Mouse (Mus musculus): ENCODE data around the gene Eef1akmt4. TPM values are rescaled to one million over a fixed set of nuclear protein-coding genes. Genes with fewer than 3 reads are reported as not detected.
A peak's percentile ranks its signal among the peaks of the same experiment; 100 is the strongest.
"Not testable (repeated sequence)": the region's sequence is repeated elsewhere in the genome, so short reads cannot be mapped to it uniquely, and the experiment has no call there.

Eef1akmt4 gene
- polyA plus RNA-seq, 1 experiment from 2014 or later = 34.6 TPM

DNA sequence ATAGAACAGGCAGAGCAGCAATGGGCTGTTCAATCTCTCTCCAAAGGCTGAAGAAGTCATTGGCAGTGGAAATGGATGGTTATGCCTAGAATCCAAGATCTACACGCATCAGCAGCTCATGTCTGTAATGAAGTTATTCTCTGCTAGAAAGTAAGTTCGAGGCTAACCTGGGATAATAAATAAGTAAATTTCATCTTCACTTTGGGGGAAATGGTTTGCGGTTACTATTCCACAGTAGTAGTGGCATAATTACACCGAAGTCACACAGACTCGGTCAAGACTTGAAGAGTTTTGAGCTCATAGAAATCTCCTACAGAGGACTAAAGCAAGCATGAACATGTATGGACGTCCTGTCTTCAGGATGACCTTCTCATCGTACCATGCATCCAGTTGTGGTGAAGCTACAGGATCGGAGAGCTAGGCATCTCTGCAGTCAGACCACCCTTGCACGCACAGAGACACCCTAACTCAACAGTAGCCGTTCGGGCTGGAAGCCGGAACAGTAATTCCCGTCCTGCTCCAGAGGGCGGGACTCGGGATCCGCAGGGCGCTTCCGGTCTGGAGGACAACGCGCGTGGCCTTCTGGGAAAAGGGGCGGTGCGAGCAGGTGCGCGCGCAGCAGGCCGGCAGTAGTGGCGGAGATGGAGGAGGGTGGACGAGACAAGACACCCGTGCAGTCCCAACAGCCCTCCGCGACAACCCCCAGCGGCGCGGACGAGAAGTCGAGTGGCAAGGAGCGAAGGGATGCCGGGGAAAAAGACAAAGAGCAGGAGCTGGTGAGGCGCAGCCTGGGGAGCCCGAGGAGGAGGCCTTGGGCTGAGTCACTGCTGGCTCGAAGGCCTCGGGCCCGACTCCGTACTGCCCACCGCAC lies 39.9 kb downstream of the Eef1akmt4 start, which contains the start of gene Psmd2:
Gene Psmd2 (plus strand): TSS at position 577 of the 871 bp plus-strand sequence.
- DNase-seq = peak; percentile 98
- peak within 1 kb of the TSS; percentile 75 for H3K27ac ChIP-seq (ENCODE audit: low read depth)
- H3K36me3 ChIP-seq (ENCODE audit: insufficient read depth) = peaks cover 26% of the 10 kb centered on the region
- H3K4me2 ChIP-seq = peak within 1 kb of the TSS; percentile 80
- peak within 1 kb of the TSS; percentile 75 for H3K4me3 ChIP-seq (ENCODE audit: low read depth, low read length)
- no peaks in the 10 kb centered on the region for H3K9me3 ChIP-seq (ENCODE audit: low read depth, low read length)
- WGBS = 2% methylated on average over 46 of the region's 46 CpGs
- TF ChIP-seq CTCF (IDR thresholded peaks at IDR 0.05; ENCODE audit: low read depth) = peak; percentile 32
- ATAC-seq (ENCODE audit: insufficient read depth) = peak; percentile 97
- H3K27me3 ChIP-seq (ENCODE audit: insufficient read depth, low read length) = no peaks in the 10 kb centered on the region
- H3K4me1 ChIP-seq (ENCODE audit: insufficient read depth) = no peaks in the 10 kb centered on the region
- H3K9ac ChIP-seq = peak within 1 kb of the TSS; percentile 73

DNA sequence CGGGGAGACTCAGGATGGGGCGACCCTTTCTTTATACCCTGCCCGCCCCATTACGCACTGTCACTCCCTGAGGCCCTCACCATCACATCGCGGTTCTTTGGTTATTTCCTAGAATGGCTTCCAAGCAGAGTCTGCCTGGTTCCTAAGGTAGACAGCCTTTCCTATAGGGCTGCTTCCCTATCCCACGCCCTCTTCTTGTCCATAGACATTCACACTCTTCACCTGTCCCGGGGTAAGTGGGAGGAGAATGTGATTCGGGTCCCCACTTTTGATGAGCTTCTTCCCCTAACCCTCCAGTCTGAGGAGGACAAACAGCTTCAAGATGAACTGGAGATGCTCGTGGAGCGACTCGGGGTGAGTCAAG lies 40.5 kb downstream of the Eef1akmt4 start:
- H3K36me3 ChIP-seq (ENCODE audit: insufficient read depth) = peaks cover 32% of the 10 kb centered on the region
- H3K27ac ChIP-seq (ENCODE audit: low read depth) = no peak overlapping the region
- DNase-seq (no peak), ATAC-seq (ENCODE audit: insufficient read depth) (no peak; the same call in 1 of the 2 replicates)
- no peak for TF ChIP-seq CTCF (IDR thresholded peaks at IDR 0.05; ENCODE audit: low read depth)
- 7% methylated on average over 12 of the region's 12 CpGs for WGBS
- peak overlapping the region; percentile 80 for H3K4me2 ChIP-seq
- H3K4me3 ChIP-seq (ENCODE audit: low read depth, low read length) = peak overlapping the region; percentile 75
- H3K4me1 ChIP-seq (ENCODE audit: insufficient read depth) = no peaks in the 10 kb centered on the region
- no peaks in the 10 kb centered on the region for H3K9me3 ChIP-seq (ENCODE audit: low read depth, low read length)
- H3K27me3 ChIP-seq (ENCODE audit: insufficient read depth, low read length) = no peaks in the 10 kb centered on the region
- H3K9ac ChIP-seq = peak overlapping the region; percentile 73

DNA sequence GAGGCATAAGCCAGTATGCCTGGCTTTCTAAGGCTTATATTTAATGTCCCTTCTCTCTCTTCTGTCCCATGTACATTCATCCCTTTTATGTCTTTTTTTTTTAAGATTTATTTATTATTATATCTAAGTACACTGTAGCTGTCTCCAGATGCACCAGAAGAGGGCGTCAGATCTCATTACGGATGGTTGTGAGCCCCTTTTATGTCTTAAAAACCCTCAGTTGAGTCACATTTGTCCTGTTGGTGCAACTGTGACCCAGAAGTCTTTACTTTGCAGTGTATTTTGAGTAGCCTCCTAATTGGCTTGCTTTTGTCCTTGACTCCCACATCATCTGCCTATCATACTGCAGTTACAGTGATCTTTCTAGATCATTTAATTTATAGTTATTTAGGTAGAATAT lies 41.9 kb downstream of the Eef1akmt4 start:
- ATAC-seq (ENCODE audit: insufficient read depth) (no peak), DNase-seq (no peak)
- 38% methylated on average over 2 of the region's 2 CpGs for WGBS
- no peak overlapping the region for H3K27ac ChIP-seq (ENCODE audit: low read depth)
- no peaks in the 10 kb centered on the region for H3K9me3 ChIP-seq (ENCODE audit: low read depth, low read length)
- no peaks in the 10 kb centered on the region for H3K27me3 ChIP-seq (ENCODE audit: insufficient read depth, low read length)
- no peak overlapping the region for H3K9ac ChIP-seq
- no peak overlapping the region; the same call in 1 of the 2 replicates for H3K4me2 ChIP-seq
- H3K4me3 ChIP-seq (ENCODE audit: low read depth, low read length) = no peak overlapping the region
- H3K4me1 ChIP-seq (ENCODE audit: insufficient read depth) = no peaks in the 10 kb centered on the region
- TF ChIP-seq CTCF (IDR thresholded peaks at IDR 0.05; ENCODE audit: low read depth) = no peak
- H3K36me3 ChIP-seq (ENCODE audit: insufficient read depth) = peaks cover 46% of the 10 kb centered on the region

DNA sequence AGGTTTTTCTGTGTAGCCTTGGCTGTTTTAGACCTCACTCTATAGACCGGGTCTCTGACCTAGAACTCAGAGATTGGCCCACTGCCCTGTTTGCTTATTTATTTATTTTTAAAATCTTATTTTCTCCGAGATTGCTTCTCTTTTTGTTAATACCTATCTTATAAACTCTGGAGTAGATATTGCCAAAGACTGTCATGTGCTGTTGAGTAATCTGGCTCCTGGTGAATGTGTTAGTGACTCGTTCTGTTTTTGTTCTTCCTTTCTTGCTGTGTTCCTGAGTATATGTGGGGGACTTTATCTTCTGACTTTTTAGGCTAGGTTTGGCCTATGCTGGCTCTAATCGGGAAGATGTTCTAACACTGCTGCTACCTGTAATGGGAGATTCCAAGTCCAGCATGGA lies 46.3 kb downstream of the Eef1akmt4 start:
- no peak for DNase-seq
- TF ChIP-seq CTCF (IDR thresholded peaks at IDR 0.05; ENCODE audit: low read depth) = no peak
- 87% methylated on average over 4 of the region's 4 CpGs for WGBS
- Histone ChIP-seq H3K4me2 (no peak overlapping the region), H3K27ac (ENCODE audit: low read depth) (no peak overlapping the region), H3K27me3 (ENCODE audit: insufficient read depth, low read length) (no peaks in the 10 kb centered on the region), H3K4me3 (ENCODE audit: low read depth, low read length) (no peak overlapping the region), H3K9me3 (ENCODE audit: low read depth, low read length) (no peaks in the 10 kb centered on the region), H3K36me3 (ENCODE audit: insufficient read depth) (peaks cover 89% of the 10 kb centered on the region), H3K9ac (no peak overlapping the region), H3K4me1 (ENCODE audit: insufficient read depth) (no peaks in the 10 kb centered on the region)
- no peak for ATAC-seq (ENCODE audit: insufficient read depth)

DNA sequence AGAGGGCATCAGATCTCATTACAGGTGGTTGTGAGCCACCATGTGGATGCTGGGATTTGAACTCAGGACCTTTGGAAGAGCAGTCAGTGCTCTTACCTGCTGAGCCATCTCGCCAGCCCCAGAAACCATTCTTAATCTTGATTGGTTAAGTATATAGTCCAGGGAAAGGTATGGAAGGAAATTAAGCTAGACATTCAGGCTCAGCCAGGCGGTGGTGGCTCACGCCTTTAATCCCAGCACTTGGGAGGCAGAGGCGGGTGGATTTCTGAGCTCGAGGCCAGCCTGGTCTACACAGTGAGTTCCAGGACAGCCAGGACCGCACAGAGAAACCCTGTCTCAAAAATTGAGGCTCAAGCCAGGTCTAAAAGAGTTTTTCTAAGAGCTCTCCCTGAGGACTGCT lies 56.6 kb downstream of the Eef1akmt4 start, which contains the start of gene Eif4g1:
Gene Eif4g1 (plus strand): TSS at position 301 of the 400 bp plus-strand sequence.
- not testable (repeated sequence) for H3K9ac ChIP-seq; H3K4me3 ChIP-seq (ENCODE audit: low read depth, low read length); H3K4me1 ChIP-seq (ENCODE audit: insufficient read depth); H3K27ac ChIP-seq (ENCODE audit: low read depth); H3K27me3 ChIP-seq (ENCODE audit: insufficient read depth, low read length); ATAC-seq (ENCODE audit: insufficient read depth); DNase-seq; H3K9me3 ChIP-seq (ENCODE audit: low read depth, low read length); H3K4me2 ChIP-seq
- WGBS = 90% methylated on average over 4 of the region's 6 CpGs
- H3K36me3 ChIP-seq (ENCODE audit: insufficient read depth) = peaks cover 12% of the 10 kb centered on the region; the same call in 1 of the 2 replicates

MicroRNAs within 50 kb of the gene (microRNA counts, 519-probe panel; counts per million panel counts)
- 2,430 counts per million, percentile 42 among the panel's probes with 10 or more counts for microRNA mmu-miR-1224

Small RNA genes within 50 kb of the gene (microRNA-seq; reads per million reads assigned to microRNA genes)
- 0.71 reads per million for gene Mir1224 (ENCODE audit: borderline number of aligned reads)

Other genes with a start within 250 kb of the Eef1akmt4 start
- gene Abcc5, start 185.2 kb upstream of the Eef1akmt4 start, polyA plus RNA-seq (2014; fragmentation: Nextera tagmentation; extraction: Ambion mirVana) = 60.2 and 63.0 TPM in 2 replicates
- 111 and 112 TPM in 2 replicates for gene Eif2b5, start 112.8 kb upstream of the Eef1akmt4 start, polyA plus RNA-seq (2014; fragmentation: Nextera tagmentation; extraction: Ambion mirVana)
- gene Dvl3, start 94.6 kb upstream of the Eef1akmt4 start, polyA plus RNA-seq (2014; fragmentation: Nextera tagmentation; extraction: Ambion mirVana) = 24.6 and 25.2 TPM in 2 replicates
- gene Ap2m1, start 76.1 kb upstream of the Eef1akmt4 start, polyA plus RNA-seq (2014; fragmentation: Nextera tagmentation; extraction: Ambion mirVana) = 641 and 646 TPM in 2 replicates
- 51.1 and 53.9 TPM in 2 replicates for gene Abcf3, start 63.0 kb upstream of the Eef1akmt4 start, polyA plus RNA-seq (2014; fragmentation: Nextera tagmentation; extraction: Ambion mirVana)
- gene Vwa5b2, start 22.1 kb upstream of the Eef1akmt4 start, polyA plus RNA-seq (2014; fragmentation: Nextera tagmentation; extraction: Ambion mirVana) = 0.53 and 0.89 TPM in 2 replicates
- not detected in 2 replicates for gene Gm49333, start within 50 bp of the Eef1akmt4 start, polyA plus RNA-seq (2014; fragmentation: Nextera tagmentation; extraction: Ambion mirVana)
- 44.1 and 48.9 TPM in 2 replicates for gene Alg3, start 142 bp downstream of the Eef1akmt4 start, polyA plus RNA-seq (2014; fragmentation: Nextera tagmentation; extraction: Ambion mirVana)
- gene Camk2n2, start 9.7 kb downstream of the Eef1akmt4 start, polyA plus RNA-seq (2014; fragmentation: Nextera tagmentation; extraction: Ambion mirVana) = 0.72 and 1.3 TPM in 2 replicates
- 2.8 and 2.9 TPM in 2 replicates for gene Ece2, start 18.2 kb downstream of the Eef1akmt4 start, polyA plus RNA-seq (2014; fragmentation: Nextera tagmentation; extraction: Ambion mirVana)
- 345 and 352 TPM in 2 replicates for gene Psmd2, start 40.1 kb downstream of the Eef1akmt4 start, polyA plus RNA-seq (2014; fragmentation: Nextera tagmentation; extraction: Ambion mirVana)
- 176 and 191 TPM in 2 replicates for gene Eif4g1, start 56.7 kb downstream of the Eef1akmt4 start, polyA plus RNA-seq (2014; fragmentation: Nextera tagmentation; extraction: Ambion mirVana)
- gene Fam131a, start 81.6 kb downstream of the Eef1akmt4 start, polyA plus RNA-seq (2014; fragmentation: Nextera tagmentation; extraction: Ambion mirVana) = 3.4 TPM in 2 replicates
- gene Polr2h, start 106.1 kb downstream of the Eef1akmt4 start, polyA plus RNA-seq (2014; fragmentation: Nextera tagmentation; extraction: Ambion mirVana) = 101 and 114 TPM in 2 replicates
- 7.5 and 10.1 TPM in 2 replicates for gene Clcn2, start 106.2 kb downstream of the Eef1akmt4 start, polyA plus RNA-seq (2014; fragmentation: Nextera tagmentation; extraction: Ambion mirVana)
- 3.4 and 4.8 TPM in 2 replicates for gene Chrd, start 121.5 kb downstream of the Eef1akmt4 start, polyA plus RNA-seq (2014; fragmentation: Nextera tagmentation; extraction: Ambion mirVana)
- 0.76 and 1.1 TPM in 2 replicates for gene Thpo, start 122.9 kb downstream of the Eef1akmt4 start, polyA plus RNA-seq (2014; fragmentation: Nextera tagmentation; extraction: Ambion mirVana)

All from lung, embryonic 14.5 days (tissue).